Mouse (Mus musculus): Measurements from ENCODE around the gene Frem1.

Gene Frem1

GRCm38 (mm10) chr4:83031591-83031990 is 20.5 kb downstream of the Frem1 start:
- peak; percentile 31 for DNase-seq (ENCODE audit: extremely low spot score)

- no peak for DNase-seq (ENCODE audit: extremely low spot score)
Observed at GRCm38 (mm10) chr4:83030097-83030496, 22.0 kb downstream of the Frem1 start.

- peak; percentile 47 for DNase-seq (ENCODE audit: extremely low spot score)
Observed at GRCm38 (mm10) chr4:83020759-83021555, 31.2 kb downstream of the Frem1 start.

GRCm38 (mm10) chr4:83018111-83019105 is 33.7 kb downstream of the Frem1 start:
- no peak for DNase-seq (ENCODE audit: extremely low spot score)

GRCm38 (mm10) chr4:83014538-83014937 is 37.6 kb downstream of the Frem1 start:
- DNase-seq (ENCODE audit: extremely low spot score) = no peak

GRCm38 (mm10) chr4:83004086-83004485 is 48.1 kb downstream of the Frem1 start:
- no peak for DNase-seq (ENCODE audit: extremely low spot score)

- DNase-seq (ENCODE audit: extremely low spot score) = no peak
Observed at GRCm38 (mm10) chr4:82992042-82992441, 60.1 kb downstream of the Frem1 start.

GRCm38 (mm10) chr4:82990973-82991695 is 61.0 kb downstream of the Frem1 start:
- no peak for DNase-seq (ENCODE audit: extremely low spot score)

GRCm38 (mm10) chr4:82972381-82972780 is 79.8 kb downstream of the Frem1 start:
- DNase-seq (ENCODE audit: extremely low spot score) = no peak

GRCm38 (mm10) chr4:82970901-82971648 is 81.1 kb downstream of the Frem1 start:
- DNase-seq (ENCODE audit: extremely low spot score) = no peak

- no peak for DNase-seq (ENCODE audit: extremely low spot score)
Observed at GRCm38 (mm10) chr4:82961024-82961423, 91.1 kb downstream of the Frem1 start.

- no peak for DNase-seq (ENCODE audit: extremely low spot score)
Observed at GRCm38 (mm10) chr4:82957827-82958538, 94.2 kb downstream of the Frem1 start.

- no peak for DNase-seq (ENCODE audit: extremely low spot score)
Observed at GRCm38 (mm10) chr4:82953992-82954391, 98.1 kb downstream of the Frem1 start.

- DNase-seq (ENCODE audit: extremely low spot score) = no peak
Observed at GRCm38 (mm10) chr4:82949511-82949910, 102.6 kb downstream of the Frem1 start.

GRCm38 (mm10) chr4:82946721-82947120 is 105.4 kb downstream of the Frem1 start:
- no peak for DNase-seq (ENCODE audit: extremely low spot score)

GRCm38 (mm10) chr4:82946276-82946612 is 105.9 kb downstream of the Frem1 start:
- DNase-seq (ENCODE audit: extremely low spot score) = no peak

GRCm38 (mm10) chr4:82945572-82946275 is 106.4 kb downstream of the Frem1 start:
- no peak for DNase-seq (ENCODE audit: extremely low spot score)

- DNase-seq (ENCODE audit: extremely low spot score) = no peak
Observed at GRCm38 (mm10) chr4:82940680-82941079, 111.5 kb downstream of the Frem1 start.

- DNase-seq (ENCODE audit: extremely low spot score) = no peak
Observed at GRCm38 (mm10) chr4:82940248-82940647, 111.9 kb downstream of the Frem1 start.

- peak; percentile 38 for DNase-seq (ENCODE audit: extremely low spot score)
Observed at GRCm38 (mm10) chr4:82934308-82934707, 117.8 kb downstream of the Frem1 start.
